Comparison of ENCODE assay signal across 9 mouse cellular contexts in the genomic region with DNA sequence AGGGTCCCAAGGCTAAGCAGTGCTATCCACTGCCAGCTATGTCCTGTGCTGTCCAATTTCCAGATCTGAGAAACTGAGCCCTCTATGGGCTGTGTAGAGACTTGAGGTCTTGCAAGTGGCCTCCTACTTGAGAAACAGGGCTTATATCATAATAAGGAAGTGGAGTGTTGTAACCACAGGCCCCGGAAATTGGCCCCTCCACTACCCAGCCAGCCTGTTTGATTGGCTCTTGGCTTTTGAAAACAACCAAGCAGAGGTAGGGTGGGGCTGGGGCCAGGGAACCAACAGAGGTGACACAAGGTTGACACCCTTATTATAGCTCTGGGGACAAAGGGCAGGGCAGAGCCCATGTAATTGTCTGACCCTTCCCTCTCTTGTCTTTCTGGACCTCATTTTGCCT. TPM values are rescaled to one million over a fixed set of nuclear protein-coding genes. Genes with fewer than 3 reads are reported as not detected.
A peak's percentile ranks its signal among the peaks of the same experiment; 100 is the strongest.
DNase-seq lines count a peak whose midpoint lies in the region; ATAC-seq and TF ChIP-seq lines count a peak whose summit lies in the region.
"Had no signal": no experiment of that assay in that cellular context is flagged by ENCODE, and none has a peak within 500 bp of the region (broad histone marks: within the 10 kb centered on the region; RNA-seq: fewer than 3 reads in every experiment).

No protein-coding gene starts in this region.

- peak; percentile 98 for DNase-seq in heart, adult 11 months
- DNase-seq in heart, postnatal 14 days: no peak
- peak; percentile 94 for DNase-seq in induced T-regulatory cell, adult 2 months (ENCODE audit: low read depth)
- peak; percentile 87 for DNase-seq in thymus, adult 2 months
- no peak for DNase-seq in cerebellum, postnatal 25 days
- no peak for DNase-seq in cerebellum, adult 18-20 months

- peaks cover 15% of the 10 kb centered on the region for H3K4me1 ChIP-seq in bone marrow, adult 2 months (ENCODE audit: control insufficient read depth, insufficient read depth, low read length)
- H3K4me1 ChIP-seq in thymus, adult 2 months (replicated peaks; ENCODE audit: control insufficient read depth, insufficient read depth, low read length): peaks cover 67% of the 10 kb centered on the region

- H3K4me3 ChIP-seq in bone marrow, adult 2 months (replicated peaks; ENCODE audit: control insufficient read depth, low read depth, low read length): peak overlapping the region; percentile 1
- H3K4me3 ChIP-seq in thymus, adult 2 months (ENCODE audit: control insufficient read depth, insufficient read depth, low read length): peak overlapping the region; percentile 97

- 0% methylated on average over 1 of the region's 1 CpGs for WGBS in bone marrow, adult 2 months
- WGBS in thymus, adult 2 months: 7% methylated on average over 1 of the region's 1 CpGs

- H3K36me3 ChIP-seq in thymus, adult 2 months (ENCODE audit: control insufficient read depth, insufficient read depth, low read length): no peaks in the 10 kb centered on the region

- ATAC-seq in megakaryocyte-erythroid progenitor cell, adult 5-6 weeks (replicated peaks; ENCODE audit: low FRiP score, low TSS enrichment, poor library complexity, severe bottlenecking): peak; percentile 54

- no peak for TF ChIP-seq CTCF in bone marrow, adult 2 months (IDR thresholded peaks at IDR 0.05; ENCODE audit: control insufficient read depth, insufficient read depth, low read length)
- TF ChIP-seq CTCF in thymus, adult 2 months (IDR thresholded peaks at IDR 0.05; ENCODE audit: borderline replicate concordance, control insufficient read depth, extremely low read depth, insufficient read depth, low read length, poor library complexity): no peak

- H3K27ac ChIP-seq in bone marrow, adult 2 months (ENCODE audit: control insufficient read depth, insufficient read depth, low read depth, low read length, poor library complexity): peak overlapping the region; percentile 79
- peak overlapping the region; percentile 94 for H3K27ac ChIP-seq in thymus, adult 2 months (ENCODE audit: control insufficient read depth, insufficient read depth, low read length)

- no peaks in the 10 kb centered on the region for H3K27me3 ChIP-seq in thymus, adult 2 months (ENCODE audit: control insufficient read depth, insufficient read depth, low read length)
- H3K27me3 ChIP-seq: Patski had no signal

- intact Hi-C loops in heart, postnatal 14 days (cut with DNase I): no loop called here

- TF ChIP-seq POLR2A in bone marrow, adult 2 months (IDR thresholded peaks at IDR 0.05; ENCODE audit: borderline replicate concordance, control insufficient read depth, low read depth, low read length): no peak
- peak; percentile 55; the same call in 1 of the 2 replicates for TF ChIP-seq POLR2A in thymus, adult 2 months (IDR thresholded peaks at IDR 0.05; ENCODE audit: control insufficient read depth, extremely low read depth, insufficient read depth, low read length, poor library complexity)

RNA-seq across cellular contexts. Expression of a gene that starts 3.9 kb away (rescaled TPM):
- total RNA-seq in heart, postnatal 14 days (2021): 1 to 10 TPM; 1.2 to 4.3 TPM
- polyA plus RNA-seq in bone marrow, adult 2 months (2011; ENCODE audit: insufficient read depth, insufficient read length, low replicate concordance, missing spikeins): 22.5 and 40.5 TPM in 2 replicates
- total RNA-seq in megakaryocyte-erythroid progenitor cell, adult 5-6 weeks (2014; fragmentation: Nextera tagmentation): 13.7 and 21.6 TPM in 2 replicates
- 4.0 and 5.7 TPM in 2 replicates for total RNA-seq in megakaryocyte-erythroid progenitor cell, adult 5-6 weeks (2017)
- 224 and 247 TPM in 2 replicates for polyA plus RNA-seq in thymus, adult 2 months (2012; rRNA removed)

Comparison
In these comparisons a context has a peak if more than half of its experiments do, and no peak if none do; other contexts are left out.
1. DNase-seq: peak in heart, adult 11 months (single experiment), induced T-regulatory cell, adult 2 months (single experiment) and thymus, adult 2 months (single experiment); none in heart, postnatal 14 days (0 of 2), cerebellum, postnatal 25 days (0 of 2) and cerebellum, adult 18-20 months (0 of 2).